Mouse (Mus musculus): ENCODE results near the gene Gucy2c. TPM values are rescaled to one million over a fixed set of nuclear protein-coding genes. Genes with fewer than 3 reads are reported as not detected.
A peak's percentile ranks its signal among the peaks of the same experiment; 100 is the strongest.

Gene Gucy2c
- polyA plus RNA-seq, 1 experiment from 2014 or later: 2.5 TPM

GRCm38 (mm10) chr6:136793831-136794525 lies 12.4 kb upstream of the Gucy2c start:
- Histone ChIP-seq H3K36me3 (ENCODE audit: control insufficient read depth, insufficient read depth, low read length) (no peaks in the 10 kb centered on the region), H3K4me3 (ENCODE audit: low read depth, low read length) (peak overlapping the region; percentile 35), H3K27ac (replicated peaks) (no peak overlapping the region), H3K9me3 (ENCODE audit: control insufficient read depth, low read length) (no peaks in the 10 kb centered on the region), H3K4me1 (replicated peaks; ENCODE audit: control insufficient read depth, insufficient read depth) (no peaks in the 10 kb centered on the region; the same call in 1 of the 2 replicates), H3K4me2 (replicated peaks; ENCODE audit: low read depth) (peak overlapping the region; percentile 62), H3K27me3 (ENCODE audit: control insufficient read depth, insufficient read depth, low read length) (no peaks in the 10 kb centered on the region), H3K9ac (ENCODE audit: low read length) (peak overlapping the region; percentile 59)
- DNase-seq (ENCODE audit: low spot score): peak; percentile 53
- 0 out of 2 replicates have a peak, but pooled peaks have one; percentile 25 for ATAC-seq (ENCODE audit: low FRiP score, low TSS enrichment)
- WGBS: 3% methylated on average over 20 of the region's 24 CpGs
- TF ChIP-seq EP300 (optimal IDR thresholded peaks at IDR 0.05): no peak
- no peak for TF ChIP-seq CTCF (IDR thresholded peaks at IDR 0.05; ENCODE audit: low read depth)

GRCm38 (mm10) chr6:136792884-136793758 lies 11.6 kb upstream of the Gucy2c start:
- Histone ChIP-seq H3K4me2 (replicated peaks; ENCODE audit: low read depth) (peak overlapping the region; percentile 62), H3K27ac (replicated peaks) (no peak overlapping the region), H3K27me3 (ENCODE audit: control insufficient read depth, insufficient read depth, low read length) (no peaks in the 10 kb centered on the region), H3K9ac (ENCODE audit: low read length) (peak overlapping the region; percentile 59; the same call in 1 of the 2 replicates), H3K9me3 (ENCODE audit: control insufficient read depth, low read length) (no peaks in the 10 kb centered on the region), H3K4me1 (replicated peaks; ENCODE audit: control insufficient read depth, insufficient read depth) (no peaks in the 10 kb centered on the region; the same call in 1 of the 2 replicates), H3K36me3 (ENCODE audit: control insufficient read depth, insufficient read depth, low read length) (no peaks in the 10 kb centered on the region), H3K4me3 (ENCODE audit: low read depth, low read length) (peak overlapping the region; percentile 35)
- DNase-seq (ENCODE audit: low spot score) (no peak), ATAC-seq (ENCODE audit: low FRiP score, low TSS enrichment) (no peak)
- TF ChIP-seq EP300 (optimal IDR thresholded peaks at IDR 0.05): no peak
- TF ChIP-seq CTCF (IDR thresholded peaks at IDR 0.05; ENCODE audit: low read depth): no peak
- WGBS: 42% methylated on average over 16 of the region's 16 CpGs

GRCm38 (mm10) chr6:136789391-136789971 lies 7.9 kb upstream of the Gucy2c start:
- WGBS: 38% methylated on average over 5 of the region's 5 CpGs
- peak; percentile 68; the same call in 1 of the 2 replicates for ATAC-seq (ENCODE audit: low FRiP score, low TSS enrichment)
- TF ChIP-seq EP300 (optimal IDR thresholded peaks at IDR 0.05) (no peak), CTCF (IDR thresholded peaks at IDR 0.05; ENCODE audit: low read depth) (no peak)
- DNase-seq (ENCODE audit: low spot score): no peak
- H3K4me3 ChIP-seq (ENCODE audit: low read depth, low read length): no peak overlapping the region
- H3K9ac ChIP-seq (ENCODE audit: low read length): no peak overlapping the region
- peak overlapping the region; percentile 5; the same call in 1 of the 2 replicates for H3K27ac ChIP-seq (replicated peaks)
- no peaks in the 10 kb centered on the region; the same call in 1 of the 2 replicates for H3K4me1 ChIP-seq (replicated peaks; ENCODE audit: control insufficient read depth, insufficient read depth)
- no peak overlapping the region for H3K4me2 ChIP-seq (replicated peaks; ENCODE audit: low read depth)
- H3K36me3 ChIP-seq (ENCODE audit: control insufficient read depth, insufficient read depth, low read length): no peaks in the 10 kb centered on the region
- H3K27me3 ChIP-seq (ENCODE audit: control insufficient read depth, insufficient read depth, low read length): no peaks in the 10 kb centered on the region
- no peaks in the 10 kb centered on the region for H3K9me3 ChIP-seq (ENCODE audit: control insufficient read depth, low read length)

- Histone ChIP-seq H3K4me2 (replicated peaks; ENCODE audit: low read depth) (no peak overlapping the region), H3K9me3 (ENCODE audit: control insufficient read depth, low read length) (no peaks in the 10 kb centered on the region), H3K36me3 (ENCODE audit: control insufficient read depth, insufficient read depth, low read length) (no peaks in the 10 kb centered on the region), H3K27ac (replicated peaks) (no peak overlapping the region), H3K4me3 (ENCODE audit: low read depth, low read length) (no peak overlapping the region), H3K4me1 (replicated peaks; ENCODE audit: control insufficient read depth, insufficient read depth) (no peaks in the 10 kb centered on the region), H3K9ac (ENCODE audit: low read length) (no peak overlapping the region), H3K27me3 (ENCODE audit: control insufficient read depth, insufficient read depth, low read length) (no peaks in the 10 kb centered on the region)
- ATAC-seq (ENCODE audit: low FRiP score, low TSS enrichment): no peak
- 74% methylated on average over 9 of the region's 9 CpGs for WGBS
- no peak for TF ChIP-seq CTCF (IDR thresholded peaks at IDR 0.05; ENCODE audit: low read depth)
- TF ChIP-seq EP300 (optimal IDR thresholded peaks at IDR 0.05): no peak
- DNase-seq (ENCODE audit: low spot score): no peak
These were observed 1.2 kb upstream of the Gucy2c start for GRCm38 (mm10) chr6:136782761-136783160.

GRCm38 (mm10) chr6:136782146-136782545 lies 581 bp upstream of the Gucy2c start:
- H3K9me3 ChIP-seq (ENCODE audit: control insufficient read depth, low read length): no peaks in the 10 kb centered on the region
- no peak overlapping the region for H3K4me2 ChIP-seq (replicated peaks; ENCODE audit: low read depth)
- H3K4me3 ChIP-seq (ENCODE audit: low read depth, low read length): no peak overlapping the region
- no peak for DNase-seq (ENCODE audit: low spot score)
- no peaks in the 10 kb centered on the region for H3K27me3 ChIP-seq (ENCODE audit: control insufficient read depth, insufficient read depth, low read length)
- no peaks in the 10 kb centered on the region for H3K36me3 ChIP-seq (ENCODE audit: control insufficient read depth, insufficient read depth, low read length)
- H3K9ac ChIP-seq (ENCODE audit: low read length): no peak overlapping the region
- WGBS: 73% methylated on average over 12 of the region's 12 CpGs
- no peak for ATAC-seq (ENCODE audit: low FRiP score, low TSS enrichment)
- TF ChIP-seq CTCF (IDR thresholded peaks at IDR 0.05; ENCODE audit: low read depth) (no peak), EP300 (optimal IDR thresholded peaks at IDR 0.05) (no peak)
- no peak overlapping the region for H3K27ac ChIP-seq (replicated peaks)
- no peaks in the 10 kb centered on the region for H3K4me1 ChIP-seq (replicated peaks; ENCODE audit: control insufficient read depth, insufficient read depth)

Measured in stomach, postnatal 0 days (tissue).